Mouse (Mus musculus) testis, adult 2 months (tissue): Measurements from ENCODE around the gene Cyp2e1.

Source experiments
- CTCF ChIP-seq: fragments of 200-500 bp; IDR thresholded peaks from 2 replicates; pipeline ENCODE4 v1.5.1; 2012; ENCODE audit warnings: low read depth, mild to moderate bottlenecking, inconsistent platforms, low read length, moderate library complexity; ENCODE audit not compliant: control insufficient read depth, insufficient read depth, insufficient replicate concordance
- POLR2A ChIP-seq: fragments of 200-500 bp; IDR thresholded peaks from 2 replicates; pipeline ENCODE4 v1.6.1; 2012; ENCODE audit warnings: low read depth, mild to moderate bottlenecking, inconsistent platforms, low read length, moderate library complexity; ENCODE audit not compliant: control insufficient read depth

DNA sequence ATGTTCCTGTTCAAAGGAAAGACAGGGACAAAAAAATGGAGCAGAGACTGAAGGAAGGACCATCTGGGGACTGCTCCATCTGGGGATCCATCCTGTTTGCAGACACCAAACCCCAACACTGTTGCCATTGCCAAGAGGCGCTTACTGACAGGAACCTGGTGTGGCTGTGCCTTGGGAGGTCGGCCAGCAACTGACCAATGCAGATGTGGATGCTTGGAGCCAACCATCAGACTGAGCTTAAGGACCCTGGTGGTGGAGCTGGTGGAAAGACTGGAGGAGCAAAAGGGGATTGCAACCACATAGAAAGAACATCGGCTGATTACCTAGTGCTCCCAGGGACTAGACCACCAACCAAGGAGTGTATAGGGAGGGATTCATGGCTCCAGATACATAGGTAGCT, 16.1 kb upstream of the Cyp2e1 start:
- TF ChIP-seq CTCF (no peak), POLR2A (no peak)
